18 mouse cellular contexts compared by ENCODE assay signal in the genomic region with DNA sequence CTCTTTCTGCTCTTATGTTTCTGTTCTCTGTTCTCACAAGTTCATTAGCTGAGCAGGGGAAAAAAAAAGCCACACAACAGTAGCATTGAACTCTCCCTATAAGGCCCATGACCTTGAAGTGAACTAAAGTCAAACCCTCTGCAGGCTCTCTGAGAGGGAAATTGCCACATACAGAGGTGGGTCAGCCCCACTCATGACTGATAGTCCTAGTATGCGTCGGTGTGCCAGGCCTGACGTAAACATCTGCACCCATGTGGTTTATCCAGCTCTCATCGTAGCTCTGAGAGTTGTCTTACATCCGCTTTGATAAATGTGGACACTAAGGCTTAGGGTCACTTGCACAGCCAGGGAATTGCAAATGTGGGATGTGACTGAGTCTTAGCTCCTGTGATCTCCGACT.
"Had no signal": no experiment of that assay in that cellular context is flagged by ENCODE, and none has a peak within 500 bp of the region (broad histone marks: within the 10 kb centered on the region; RNA-seq: fewer than 3 reads in every experiment).

No protein-coding gene starts in this region.

- H3K27me3 ChIP-seq: megakaryocyte, embryonic 14.5 days; midbrain, embryonic 13.5 days; midbrain, embryonic 15.5 days; neural tube, embryonic 12.5 days had no signal

- H3K4me2 ChIP-seq: lung, embryonic 14.5 days; midbrain, embryonic 11.5 days; midbrain, embryonic 13.5 days; midbrain, embryonic 15.5 days; neural tube, embryonic 12.5 days had no signal

- H3K27ac ChIP-seq: liver, embryonic 14.5 days; midbrain, embryonic 13.5 days; midbrain, embryonic 15.5 days; neural tube, embryonic 12.5 days had no signal

- H3K4me3 ChIP-seq: megakaryocyte, embryonic 14.5 days; midbrain, embryonic 13.5 days; midbrain, embryonic 15.5 days; neural tube, embryonic 12.5 days had no signal

- H3K9me3 ChIP-seq: midbrain, embryonic 13.5 days; midbrain, embryonic 15.5 days; neural tube, embryonic 12.5 days had no signal

- H3K9ac ChIP-seq: liver, embryonic 14.5 days; lung, embryonic 14.5 days; midbrain, embryonic 13.5 days; midbrain, embryonic 15.5 days; neural tube, embryonic 12.5 days had no signal

- H3K36me3 ChIP-seq: midbrain, embryonic 13.5 days; midbrain, embryonic 15.5 days; neural tube, embryonic 12.5 days had no signal

- ATAC-seq: midbrain, embryonic 13.5 days; midbrain, embryonic 15.5 days had no signal

- DNase-seq: lung, adult 18-20 months; lung, embryonic 14.5 days; lung, postnatal 14 days; lung, postnatal 36 days; retina, postnatal 1 day; right cerebral cortex, adult 18-20 months; right cerebral cortex, postnatal 25 days; right cerebral cortex, postnatal 4 days; spleen, adult 18-20 months; thymus, adult 2 months; thymus, postnatal 25 days; thymus, postnatal 4 days had no signal

- H3K4me1 ChIP-seq: megakaryocyte, embryonic 14.5 days had no signal
